Mouse (Mus musculus): ENCODE results near the gene Nbea. TPM values are rescaled to one million over a fixed set of nuclear protein-coding genes. Genes with fewer than 3 reads are reported as not detected.

Gene Nbea
- polyA plus RNA-seq, 1 experiment from 2014 or later, result 36.8 TPM

DNA sequence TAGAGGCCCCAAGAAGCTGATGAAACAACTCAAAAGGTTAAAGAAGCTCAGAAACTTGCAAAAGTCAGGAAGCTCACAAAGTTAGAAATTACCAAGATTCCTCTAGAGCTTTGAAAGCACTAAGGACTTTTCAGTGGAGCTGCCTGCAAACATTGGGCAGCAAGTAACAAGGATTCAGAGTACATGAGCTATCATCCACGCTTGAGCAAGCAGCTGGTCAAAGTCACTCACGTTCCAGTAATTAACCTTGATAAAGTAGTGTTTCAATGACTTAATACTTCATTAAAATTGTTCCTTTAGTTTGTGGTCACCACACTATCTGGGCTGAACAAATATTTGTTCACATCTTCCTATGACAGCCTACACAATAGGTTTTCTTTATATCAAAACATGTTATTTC lies 75.4 kb downstream of the Nbea start:
- Histone ChIP-seq H3K4me1 (no peaks in the 10 kb centered on the region), H3K4me2 (no peak overlapping the region), H3K36me3 (ENCODE audit: poor library complexity, severe bottlenecking) (no peaks in the 10 kb centered on the region), H3K9ac (no peak overlapping the region), H3K4me3 (no peak overlapping the region), H3K27me3 (no peaks in the 10 kb centered on the region), H3K27ac (no peak overlapping the region), H3K9me3 (replicated peaks) (no peaks in the 10 kb centered on the region)
- WGBS, result 67% methylated on average over 2 of the region's 2 CpGs
- no peak for ATAC-seq

DNA sequence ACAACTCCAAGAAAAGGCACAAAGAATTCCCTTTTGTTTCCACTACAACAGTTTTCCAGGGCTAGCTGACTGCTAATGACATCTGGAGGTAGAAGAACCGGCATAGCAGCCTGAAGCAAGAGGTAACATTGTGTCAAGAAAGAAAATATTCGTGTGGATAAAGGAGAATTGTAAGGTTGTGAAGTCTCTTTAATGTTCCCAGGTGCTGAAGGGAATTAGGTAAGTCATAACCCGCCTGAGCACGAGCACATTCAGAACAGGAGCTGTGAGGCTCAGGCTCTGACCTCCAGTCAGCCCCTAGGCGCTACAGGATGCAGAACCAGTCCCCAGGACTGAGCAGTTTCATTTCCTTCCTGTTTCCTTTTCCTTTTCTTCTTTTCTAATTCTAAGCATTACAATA lies 86.4 kb downstream of the Nbea start:
- H3K4me2 ChIP-seq, result no peak overlapping the region

GRCm38 (mm10) chr3:56079015-56079612 lies 104.4 kb downstream of the Nbea start:
- H3K36me3 ChIP-seq (ENCODE audit: poor library complexity, severe bottlenecking), result 0 out of 2 replicates have a peak, but pooled peaks cover 14% of the 10 kb centered on the region
- no peak overlapping the region for H3K27ac ChIP-seq
- no peak overlapping the region for H3K4me3 ChIP-seq
- H3K4me2 ChIP-seq, result no peak overlapping the region
- H3K4me1 ChIP-seq, result no peaks in the 10 kb centered on the region
- no peaks in the 10 kb centered on the region for H3K27me3 ChIP-seq
- peak; percentile 68 for ATAC-seq
- 89% methylated on average over 1 of the region's 1 CpGs for WGBS
- H3K9me3 ChIP-seq (replicated peaks), result no peaks in the 10 kb centered on the region
- no peak overlapping the region for H3K9ac ChIP-seq

More for the DNA sequence above, 86.4 kb downstream of the Nbea start:
- Histone ChIP-seq H3K4me1 (peaks cover 10% of the 10 kb centered on the region), H3K27me3 (no peaks in the 10 kb centered on the region), H3K4me3 (no peak overlapping the region), H3K27ac (peak overlapping the region; percentile 35; the same call in 1 of the 2 replicates), H3K9ac (no peak overlapping the region), H3K36me3 (ENCODE audit: poor library complexity, severe bottlenecking) (no peaks in the 10 kb centered on the region), H3K9me3 (replicated peaks) (no peaks in the 10 kb centered on the region)
- 0 out of 2 replicates have a peak, but pooled peaks have one; percentile 21 for ATAC-seq
- WGBS, result 9% methylated on average over 5 of the region's 5 CpGs

- Histone ChIP-seq H3K9ac (no peak overlapping the region), H3K27ac (peak overlapping the region; percentile 6; the same call in 1 of the 2 replicates), H3K27me3 (no peaks in the 10 kb centered on the region), H3K4me1 (0 out of 2 replicates have a peak, but pooled peaks cover 6% of the 10 kb centered on the region), H3K9me3 (replicated peaks) (no peaks in the 10 kb centered on the region), H3K4me2 (no peak overlapping the region), H3K4me3 (no peak overlapping the region), H3K36me3 (ENCODE audit: poor library complexity, severe bottlenecking) (peaks cover 6% of the 10 kb centered on the region)
- 74% methylated on average over 6 of the region's 6 CpGs for WGBS
- ATAC-seq, result no peak
Observed at GRCm38 (mm10) chr3:56067849-56068248, 115.7 kb downstream of the Nbea start.

GRCm38 (mm10) chr3:56066360-56067040 lies 117.0 kb downstream of the Nbea start:
- Histone ChIP-seq H3K27ac (no peak overlapping the region), H3K9me3 (replicated peaks) (no peaks in the 10 kb centered on the region), H3K4me1 (0 out of 2 replicates have a peak, but pooled peaks cover 6% of the 10 kb centered on the region), H3K4me2 (no peak overlapping the region), H3K4me3 (no peak overlapping the region), H3K9ac (no peak overlapping the region), H3K36me3 (ENCODE audit: poor library complexity, severe bottlenecking) (peaks cover 6% of the 10 kb centered on the region), H3K27me3 (no peaks in the 10 kb centered on the region)
- ATAC-seq, result no peak
- WGBS, result 81% methylated on average over 1 of the region's 1 CpGs

DNA sequence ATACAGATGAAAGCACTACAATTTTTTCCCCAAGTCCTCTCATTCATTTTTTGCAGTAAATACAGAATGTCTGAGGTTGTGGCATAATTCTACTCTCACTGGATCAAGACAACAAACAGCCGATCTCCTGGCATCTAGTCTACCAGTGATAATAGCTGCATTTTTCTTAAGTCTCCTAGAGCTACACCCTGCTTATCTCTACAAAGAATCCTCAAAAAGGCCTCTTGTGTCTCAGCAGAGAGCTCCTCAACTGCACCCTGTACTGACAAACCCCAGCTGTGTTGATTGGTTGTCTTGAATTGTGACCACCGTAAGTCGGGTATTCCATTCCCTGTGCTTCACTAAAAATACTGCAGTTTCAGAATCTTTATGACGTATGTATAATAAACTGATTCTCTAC lies 118.3 kb downstream of the Nbea start:
- no peaks in the 10 kb centered on the region for H3K9me3 ChIP-seq (replicated peaks)
- no peak for ATAC-seq
- H3K27me3 ChIP-seq, result no peaks in the 10 kb centered on the region
- WGBS, result 86% methylated on average over 4 of the region's 4 CpGs
- no peak overlapping the region for H3K4me3 ChIP-seq
- H3K9ac ChIP-seq, result no peak overlapping the region
- H3K4me2 ChIP-seq, result no peak overlapping the region
- no peak overlapping the region for H3K27ac ChIP-seq
- peaks cover 6% of the 10 kb centered on the region for H3K36me3 ChIP-seq (ENCODE audit: poor library complexity, severe bottlenecking)
- 0 out of 2 replicates have a peak, but pooled peaks cover 6% of the 10 kb centered on the region for H3K4me1 ChIP-seq

DNA sequence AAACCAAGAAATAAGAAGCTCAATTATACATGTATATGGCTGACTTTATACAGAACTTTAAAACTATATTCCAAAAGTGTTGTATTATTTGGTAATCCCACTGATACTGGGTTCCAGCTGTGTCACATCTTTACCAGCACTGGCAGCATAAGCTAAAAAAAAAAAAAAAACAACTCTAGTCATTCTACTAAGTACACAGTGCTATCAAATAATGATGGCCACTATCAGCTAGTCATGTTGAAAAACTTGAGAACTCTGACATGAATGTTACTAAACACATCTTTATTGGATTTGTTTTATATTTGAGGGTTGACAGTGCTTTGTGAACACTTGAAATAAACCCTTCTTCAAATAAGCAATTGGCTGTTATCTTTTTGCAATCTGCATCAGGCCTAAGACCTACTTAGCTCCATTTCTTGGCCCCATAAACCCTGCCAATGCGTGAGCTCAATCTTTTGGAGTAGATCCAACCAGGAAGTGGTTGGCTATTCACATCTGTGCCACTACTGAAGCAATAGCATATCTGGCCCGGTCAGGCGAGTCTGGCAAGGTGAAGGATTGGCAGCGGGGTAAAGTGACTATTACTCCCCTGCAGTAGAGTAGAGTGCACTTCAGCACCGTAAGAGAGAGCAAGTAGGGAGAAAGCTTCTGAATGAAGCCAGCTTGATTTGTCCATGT lies 137.7 kb downstream of the Nbea start:
- Histone ChIP-seq H3K4me2 (no peak overlapping the region), H3K9ac (no peak overlapping the region), H3K9me3 (replicated peaks) (no peaks in the 10 kb centered on the region), H3K27me3 (no peaks in the 10 kb centered on the region), H3K36me3 (ENCODE audit: poor library complexity, severe bottlenecking) (peaks cover 8% of the 10 kb centered on the region; the same call in 1 of the 2 replicates), H3K27ac (no peak overlapping the region), H3K4me1 (no peaks in the 10 kb centered on the region), H3K4me3 (no peak overlapping the region)
- ATAC-seq, result no peak
- WGBS, result 90% methylated on average over 5 of the region's 5 CpGs

DNA sequence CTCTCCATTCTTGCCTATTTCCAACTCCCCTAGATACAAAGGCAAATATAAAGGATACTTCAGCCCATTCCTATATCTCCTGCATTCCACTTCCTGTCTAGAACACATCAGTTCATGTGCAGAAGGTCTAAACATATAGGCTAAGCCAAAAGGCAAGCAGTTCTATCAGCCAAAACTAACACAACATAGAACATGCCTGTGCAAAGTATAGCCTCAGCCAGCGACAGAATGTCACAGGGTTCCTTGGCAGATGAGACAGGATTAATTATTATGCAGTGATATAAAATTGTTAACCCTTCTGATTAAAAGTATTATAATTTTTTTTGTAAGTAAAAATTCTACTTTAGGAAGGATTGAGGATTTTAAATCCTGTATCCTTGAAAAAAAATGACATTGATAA lies 140.4 kb downstream of the Nbea start:
- Histone ChIP-seq H3K4me3 (no peak overlapping the region), H3K36me3 (ENCODE audit: poor library complexity, severe bottlenecking) (peaks cover 10% of the 10 kb centered on the region; the same call in 1 of the 2 replicates), H3K27me3 (no peaks in the 10 kb centered on the region), H3K9me3 (replicated peaks) (no peaks in the 10 kb centered on the region), H3K27ac (no peak overlapping the region), H3K4me1 (no peaks in the 10 kb centered on the region), H3K4me2 (no peak overlapping the region), H3K9ac (no peak overlapping the region)
- WGBS, result 69% methylated on average over 1 of the region's 1 CpGs
- ATAC-seq, result peak; percentile 58

- ATAC-seq, result no peak
- 96% methylated on average over 1 of the region's 1 CpGs for WGBS
- no peak overlapping the region for H3K9ac ChIP-seq
- no peak overlapping the region for H3K4me3 ChIP-seq
- peaks cover 2% of the 10 kb centered on the region; the same call in 1 of the 2 replicates for H3K36me3 ChIP-seq (ENCODE audit: poor library complexity, severe bottlenecking)
- no peaks in the 10 kb centered on the region for H3K9me3 ChIP-seq (replicated peaks)
- no peaks in the 10 kb centered on the region for H3K4me1 ChIP-seq
- H3K27me3 ChIP-seq, result no peaks in the 10 kb centered on the region
- no peak overlapping the region for H3K27ac ChIP-seq
- H3K4me2 ChIP-seq, result no peak overlapping the region
Observed at GRCm38 (mm10) chr3:56039494-56039893, 144.0 kb downstream of the Nbea start.

- Histone ChIP-seq H3K4me2 (no peak overlapping the region), H3K36me3 (ENCODE audit: poor library complexity, severe bottlenecking) (peaks cover 4% of the 10 kb centered on the region; the same call in 1 of the 2 replicates), H3K9me3 (replicated peaks) (no peaks in the 10 kb centered on the region), H3K27me3 (no peaks in the 10 kb centered on the region), H3K4me1 (no peaks in the 10 kb centered on the region), H3K4me3 (no peak overlapping the region), H3K9ac (no peak overlapping the region), H3K27ac (no peak overlapping the region)
- no peak for ATAC-seq
- 91% methylated on average over 3 of the region's 3 CpGs for WGBS
Observed at GRCm38 (mm10) chr3:56034596-56034995, 148.9 kb downstream of the Nbea start.

DNA sequence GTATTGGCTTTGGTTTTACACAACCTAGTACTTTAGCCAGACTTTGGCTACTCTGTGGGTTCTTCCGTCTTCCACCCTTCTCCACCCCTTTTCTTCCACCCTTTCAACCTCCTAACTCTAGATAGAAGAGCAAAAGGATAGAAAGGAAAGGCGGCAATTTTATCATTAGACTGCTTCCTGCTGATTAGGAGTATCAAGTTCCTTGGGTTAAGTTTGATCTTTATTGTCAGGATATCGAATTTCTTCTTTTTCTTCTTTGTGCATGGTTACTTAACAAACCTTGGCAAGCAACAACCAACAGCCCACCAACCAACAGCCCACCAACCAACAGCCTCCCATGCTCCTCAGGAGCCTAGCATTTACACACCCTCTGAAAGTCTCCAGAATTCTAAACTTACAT lies 165.0 kb downstream of the Nbea start:
- Histone ChIP-seq H3K4me3 (no peak overlapping the region), H3K27me3 (no peaks in the 10 kb centered on the region), H3K36me3 (ENCODE audit: poor library complexity, severe bottlenecking) (peaks cover 20% of the 10 kb centered on the region), H3K9me3 (replicated peaks) (no peaks in the 10 kb centered on the region), H3K4me1 (no peaks in the 10 kb centered on the region), H3K4me2 (no peak overlapping the region), H3K27ac (no peak overlapping the region), H3K9ac (no peak overlapping the region)
- 90% methylated on average over 3 of the region's 3 CpGs for WGBS
- ATAC-seq, result no peak

DNA sequence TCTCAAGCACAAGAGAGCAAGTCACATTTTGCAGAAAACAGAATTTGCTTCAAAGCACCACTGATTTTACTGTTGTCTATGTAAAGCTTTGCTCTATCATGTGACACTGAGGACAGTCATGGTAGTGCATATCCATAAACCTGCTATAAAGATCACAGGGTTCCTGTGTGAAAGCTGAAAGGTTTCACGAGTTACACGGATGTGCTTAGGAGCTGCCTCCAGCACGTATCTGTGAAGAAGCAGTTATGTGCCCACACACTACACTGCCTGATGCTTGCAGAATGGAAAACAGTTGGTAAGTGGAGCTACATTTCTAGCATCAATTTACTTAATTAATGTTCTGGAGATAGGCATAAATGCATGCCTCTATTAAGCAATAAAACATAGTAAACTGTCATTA lies 172.4 kb downstream of the Nbea start:
- no peak overlapping the region for H3K27ac ChIP-seq
- ATAC-seq, result no peak
- no peaks in the 10 kb centered on the region for H3K9me3 ChIP-seq (replicated peaks)
- no peaks in the 10 kb centered on the region for H3K4me1 ChIP-seq
- no peak overlapping the region for H3K9ac ChIP-seq
- no peaks in the 10 kb centered on the region for H3K27me3 ChIP-seq
- no peak overlapping the region for H3K4me3 ChIP-seq
- 74% methylated on average over 3 of the region's 3 CpGs for WGBS
- no peak overlapping the region for H3K4me2 ChIP-seq
- peaks cover 11% of the 10 kb centered on the region for H3K36me3 ChIP-seq (ENCODE audit: poor library complexity, severe bottlenecking)
